In genomic region chr12:97158332-97158731, GRCm38 (mm10) we compare ENCODE assay signal across 21 mouse cellular contexts.
DNase-seq lines count a peak whose midpoint lies in the region; ATAC-seq and TF ChIP-seq lines count a peak whose summit lies in the region.
"Had no signal": no experiment of that assay in that cellular context is flagged by ENCODE, and none has a peak within 500 bp of the region (broad histone marks: within the 10 kb centered on the region; RNA-seq: fewer than 3 reads in every experiment).

No protein-coding gene starts in this region.

- no peak overlapping the region for H3K4me3 ChIP-seq in kidney, postnatal 0 days (replicated peaks; ENCODE audit: low read depth, low read length)
- H3K4me3 ChIP-seq in stomach, postnatal 0 days (ENCODE audit: low read depth, low read length): no peak overlapping the region
- H3K4me3 ChIP-seq: embryonic facial prominence, embryonic 12.5 days; forebrain, embryonic 15.5 days; heart, embryonic 10.5 days; hindbrain, embryonic 13.5 days had no signal

- TF ChIP-seq POLR2A in brain, embryonic 14.5 days (IDR thresholded peaks at IDR 0.05; ENCODE audit: borderline replicate concordance, extremely low read depth, insufficient read depth, insufficient read length, poor library complexity, severe bottlenecking): no peak

- TF ChIP-seq CTCF in kidney, postnatal 0 days (IDR thresholded peaks at IDR 0.05; ENCODE audit: low read depth): no peak
- no peak for TF ChIP-seq CTCF in brain, embryonic 14.5 days (IDR thresholded peaks at IDR 0.05; ENCODE audit: borderline replicate concordance, extremely low read depth, insufficient read depth, insufficient read length)
- no peak for TF ChIP-seq CTCF in stomach, postnatal 0 days (IDR thresholded peaks at IDR 0.05; ENCODE audit: low read depth)

- intact Hi-C loops in left cerebral cortex, postnatal 36 days (cut with DNase I): no loop called here

- 24% methylated on average over 4 of the region's 4 CpGs for WGBS in kidney, postnatal 0 days
- 59% methylated on average over 4 of the region's 4 CpGs for WGBS in stomach, postnatal 0 days

- TF ChIP-seq EP300 in stomach, postnatal 0 days (optimal IDR thresholded peaks at IDR 0.05): no peak

- no peaks in the 10 kb centered on the region for H3K36me3 ChIP-seq in kidney, postnatal 0 days (ENCODE audit: insufficient read depth, low read length)
- H3K36me3 ChIP-seq in stomach, postnatal 0 days (ENCODE audit: control insufficient read depth, insufficient read depth, low read length): no peaks in the 10 kb centered on the region
- H3K36me3 ChIP-seq: embryonic facial prominence, embryonic 12.5 days; forebrain, embryonic 15.5 days; heart, embryonic 10.5 days; hindbrain, embryonic 13.5 days had no signal

- H3K27me3 ChIP-seq in kidney, postnatal 0 days (ENCODE audit: insufficient read depth, low read length): no peaks in the 10 kb centered on the region
- H3K27me3 ChIP-seq in stomach, postnatal 0 days (ENCODE audit: control insufficient read depth, insufficient read depth, low read length): no peaks in the 10 kb centered on the region
- H3K27me3 ChIP-seq: CH12.LX; embryonic facial prominence, embryonic 12.5 days; forebrain, embryonic 15.5 days; hindbrain, embryonic 13.5 days had no signal

- no peaks in the 10 kb centered on the region for H3K9me3 ChIP-seq in kidney, postnatal 0 days (replicated peaks; ENCODE audit: low read length)
- H3K9me3 ChIP-seq in stomach, postnatal 0 days (ENCODE audit: control insufficient read depth, low read length): no peaks in the 10 kb centered on the region
- H3K9me3 ChIP-seq: embryonic facial prominence, embryonic 12.5 days; forebrain, embryonic 15.5 days; heart, embryonic 10.5 days; hindbrain, embryonic 13.5 days had no signal

- peak; percentile 47; the same call in 1 of the 2 replicates for ATAC-seq in kidney, postnatal 0 days (replicated peaks; ENCODE audit: low FRiP score, low read depth)
- 0 out of 2 replicates have a peak, but pooled peaks have one; percentile 27 for ATAC-seq in megakaryocyte, adult 5-6 weeks (ENCODE audit: poor library complexity, severe bottlenecking)
- no peak for ATAC-seq in stomach, postnatal 0 days (ENCODE audit: low FRiP score, low TSS enrichment)
- ATAC-seq: forebrain, embryonic 15.5 days; hindbrain, postnatal 0 days had no signal

- no peaks in the 10 kb centered on the region for H3K4me1 ChIP-seq in kidney, postnatal 0 days (replicated peaks; ENCODE audit: insufficient read depth, low read length)
- no peaks in the 10 kb centered on the region for H3K4me1 ChIP-seq in stomach, postnatal 0 days (replicated peaks; ENCODE audit: control insufficient read depth, insufficient read depth)
- H3K4me1 ChIP-seq: embryonic facial prominence, embryonic 12.5 days; forebrain, embryonic 15.5 days; heart, embryonic 10.5 days; hindbrain, embryonic 13.5 days had no signal

- H3K9ac ChIP-seq in kidney, postnatal 0 days (ENCODE audit: low read depth, low read length): no peak overlapping the region
- H3K9ac ChIP-seq in stomach, postnatal 0 days (ENCODE audit: low read length): no peak overlapping the region
- H3K9ac ChIP-seq: embryonic facial prominence, embryonic 12.5 days; forebrain, embryonic 15.5 days; hindbrain, embryonic 13.5 days had no signal

- H3K27ac ChIP-seq in kidney, postnatal 0 days: no peak overlapping the region
- no peak overlapping the region for H3K27ac ChIP-seq in stomach, postnatal 0 days (replicated peaks)
- H3K27ac ChIP-seq: embryonic facial prominence, embryonic 12.5 days; heart, embryonic 10.5 days; hindbrain, embryonic 13.5 days; hindbrain, postnatal 0 days had no signal

- peak; percentile 10 for DNase-seq in embryo, embryonic 10 days (ENCODE audit: low spot score)
- DNase-seq in embryo, embryonic 9.5 days (ENCODE audit: extremely low spot score): no peak
- peak; percentile 58 for DNase-seq in kidney, postnatal 0 days (ENCODE audit: low spot score)
- no peak for DNase-seq in kidney, postnatal 10 days
- DNase-seq in brain, embryonic 14.5 days (ENCODE audit: low read depth): peak; percentile 10
- no peak for DNase-seq in left cerebral cortex, postnatal 36 days (ENCODE audit: low spot score in 2 of 2)
- no peak for DNase-seq in stomach, postnatal 0 days (ENCODE audit: low spot score)
- DNase-seq: adrenal gland, adult 2 months; cerebellum, adult 11-12 months; cerebellum, adult 9-10 months; cerebellum, postnatal 25 days; gastrocnemius, postnatal 36 days; heart, adult 18-20 months; heart, postnatal 10 days had no signal

- no peak overlapping the region for H3K4me2 ChIP-seq in kidney, postnatal 0 days (ENCODE audit: low read length)
- no peak overlapping the region for H3K4me2 ChIP-seq in stomach, postnatal 0 days (replicated peaks; ENCODE audit: low read depth)
- H3K4me2 ChIP-seq: embryonic facial prominence, embryonic 12.5 days; forebrain, embryonic 15.5 days; hindbrain, embryonic 13.5 days had no signal

Comparison
In these comparisons a context has a peak if more than half of its experiments do, and no peak if none do; other contexts are left out.
1. DNase-seq: peak in embryo, embryonic 10 days (single experiment), kidney, postnatal 0 days (single experiment) and brain, embryonic 14.5 days (single experiment); none in embryo, embryonic 9.5 days (single experiment), kidney, postnatal 10 days (single experiment), left cerebral cortex, postnatal 36 days (0 of 2) and stomach, postnatal 0 days (single experiment).